Mouse (Mus musculus) erythroblast, embryonic 14.5 days (primary cell): ENCODE results near the gene Tmod4. TPM values are rescaled to one million over a fixed set of nuclear protein-coding genes. Genes with fewer than 3 reads are reported as not detected.

Experiments used
- H3K27me3 ChIP-seq: 2 replicates; pipeline ENCODE4 v1.6.1; 2012; ENCODE audit warnings: inconsistent platforms; ENCODE audit not compliant: control insufficient read depth
- H3K36me3 ChIP-seq: 2 replicates; pipeline ENCODE4 v1.6.1; 2012; ENCODE audit warnings: mild to moderate bottlenecking, inconsistent platforms; ENCODE audit not compliant: control insufficient read depth
- H3K4me1 ChIP-seq: 2 replicates; pipeline ENCODE4 v1.6.1; 2012; ENCODE audit warnings: inconsistent platforms; ENCODE audit not compliant: control insufficient read depth
- H3K4me3 ChIP-seq: replicated peaks from 2 replicates; pipeline ENCODE3; 2012; ENCODE audit warnings: moderate library complexity, mild to moderate bottlenecking, inconsistent platforms
- H3K9me3 ChIP-seq: 2 replicates; pipeline ENCODE4 v1.6.1; 2012; ENCODE audit warnings: low read length, inconsistent platforms, mixed read lengths; ENCODE audit not compliant: control insufficient read depth
- GATA1 ChIP-seq: IDR thresholded peaks from 2 replicates; pipeline ENCODE4 v1.6.1; 2012; ENCODE audit warnings: low read length, inconsistent platforms, mixed read lengths
- TAL1 ChIP-seq: IDR thresholded peaks from 3 replicates; pipeline ENCODE4 v1.6.1; 2012; ENCODE audit warnings: low read length, inconsistent platforms, mixed read lengths
- polyA plus RNA-seq: library from polyadenylated mRNA; stranded (reverse); fragments of >175 nt; gene quantifications from 2 replicates; pipeline ENCODE4 v1.2.3, GENCODE M21; 2012

Tmod4 gene
- polyA plus RNA-seq, 1 experiment: not detected

DNA sequence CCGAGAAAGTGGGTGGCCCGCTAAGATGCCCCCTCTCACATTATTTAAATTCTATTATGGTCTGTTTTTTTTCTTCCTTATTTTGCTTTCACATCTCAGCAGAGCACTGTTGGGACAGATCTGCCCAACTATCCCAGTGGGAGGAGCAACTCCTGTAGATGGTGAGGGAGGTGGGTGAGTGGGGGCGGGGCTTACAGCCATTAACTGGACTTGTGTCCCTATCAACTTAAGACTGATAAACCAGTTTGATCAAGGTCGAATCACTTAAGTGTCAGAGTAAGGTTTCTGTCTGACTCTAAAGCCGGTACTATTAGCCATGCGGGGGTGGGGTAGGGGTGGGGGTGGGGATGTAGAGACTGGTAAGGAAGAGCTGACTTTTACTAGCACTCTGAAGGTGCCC lies 10.7 kb downstream of the Tmod4 start:
- no peak for TF ChIP-seq TAL1
- no peak for TF ChIP-seq GATA1

DNA sequence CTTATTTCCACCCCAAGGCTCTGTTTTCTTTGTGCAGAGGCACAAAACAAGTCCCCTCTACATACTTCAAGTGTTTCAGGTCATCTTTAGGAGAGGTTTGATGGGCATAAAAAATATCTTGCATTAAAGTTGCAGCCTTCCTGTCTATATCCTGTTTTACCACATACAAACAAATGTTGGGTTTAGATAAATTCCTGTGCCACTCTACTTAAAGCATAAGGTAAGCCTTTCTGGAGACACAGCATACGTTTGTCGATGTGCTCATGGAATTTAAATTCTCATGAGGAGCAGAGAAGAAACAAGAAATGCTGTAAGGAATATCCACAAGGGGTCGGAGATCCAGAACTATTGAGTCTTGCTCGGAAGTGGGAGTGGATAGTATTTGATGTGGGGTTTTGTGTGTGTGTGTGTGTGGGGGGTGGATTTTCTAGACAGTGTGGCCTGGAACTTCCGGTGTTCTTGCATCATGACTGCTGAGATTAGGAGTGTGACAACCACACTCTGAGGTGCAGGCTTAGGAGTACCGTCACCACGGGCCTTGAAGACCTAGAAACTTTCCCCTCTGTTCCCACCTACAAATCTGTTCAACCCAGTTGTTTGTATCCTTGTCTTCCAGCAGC lies 11.3 kb downstream of the Tmod4 start:
- H3K36me3 ChIP-seq: peaks cover 37% of the 10 kb centered on the region
- H3K4me3 ChIP-seq: peak overlapping the region; percentile 66
- H3K9me3 ChIP-seq: peaks cover 3% of the 10 kb centered on the region; the same call in 1 of the 2 replicates
- H3K27me3 ChIP-seq: no peaks in the 10 kb centered on the region
- TF ChIP-seq TAL1: no peak
- TF ChIP-seq GATA1: no peak
- H3K4me1 ChIP-seq: peaks cover 35% of the 10 kb centered on the region

More for the DNA sequence above, 10.7 kb downstream of the Tmod4 start:
- H3K4me1 ChIP-seq: peaks cover 34% of the 10 kb centered on the region
- peaks cover 3% of the 10 kb centered on the region; the same call in 1 of the 2 replicates for H3K9me3 ChIP-seq
- H3K27me3 ChIP-seq: no peaks in the 10 kb centered on the region
- peaks cover 35% of the 10 kb centered on the region for H3K36me3 ChIP-seq
- peak overlapping the region; percentile 66 for H3K4me3 ChIP-seq

DNA sequence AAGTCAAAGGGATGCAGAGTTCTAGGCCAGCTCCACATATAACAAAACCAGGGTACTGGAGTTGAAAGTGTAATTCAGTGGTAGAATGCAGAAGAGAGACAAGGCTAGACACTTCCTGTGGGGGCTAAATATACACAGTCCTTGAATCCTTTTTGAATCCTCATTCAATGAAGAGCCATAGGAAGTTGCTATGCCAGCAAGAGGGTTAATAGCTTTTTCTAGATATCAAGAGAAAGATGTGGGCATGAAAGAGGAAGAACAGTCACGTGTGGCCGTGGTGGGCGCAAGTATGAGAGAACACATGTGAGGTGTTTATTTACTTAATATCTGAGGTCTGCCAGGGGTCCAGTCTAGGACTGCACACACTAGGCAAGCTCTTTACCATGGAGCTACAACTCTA lies 12.1 kb downstream of the Tmod4 start:
- Histone ChIP-seq H3K27me3 (no peaks in the 10 kb centered on the region), H3K9me3 (peaks cover 3% of the 10 kb centered on the region; the same call in 1 of the 2 replicates), H3K4me1 (peaks cover 36% of the 10 kb centered on the region), H3K4me3 (no peak overlapping the region), H3K36me3 (peaks cover 38% of the 10 kb centered on the region)
- TF ChIP-seq GATA1: no peak
- TF ChIP-seq TAL1: no peak

DNA sequence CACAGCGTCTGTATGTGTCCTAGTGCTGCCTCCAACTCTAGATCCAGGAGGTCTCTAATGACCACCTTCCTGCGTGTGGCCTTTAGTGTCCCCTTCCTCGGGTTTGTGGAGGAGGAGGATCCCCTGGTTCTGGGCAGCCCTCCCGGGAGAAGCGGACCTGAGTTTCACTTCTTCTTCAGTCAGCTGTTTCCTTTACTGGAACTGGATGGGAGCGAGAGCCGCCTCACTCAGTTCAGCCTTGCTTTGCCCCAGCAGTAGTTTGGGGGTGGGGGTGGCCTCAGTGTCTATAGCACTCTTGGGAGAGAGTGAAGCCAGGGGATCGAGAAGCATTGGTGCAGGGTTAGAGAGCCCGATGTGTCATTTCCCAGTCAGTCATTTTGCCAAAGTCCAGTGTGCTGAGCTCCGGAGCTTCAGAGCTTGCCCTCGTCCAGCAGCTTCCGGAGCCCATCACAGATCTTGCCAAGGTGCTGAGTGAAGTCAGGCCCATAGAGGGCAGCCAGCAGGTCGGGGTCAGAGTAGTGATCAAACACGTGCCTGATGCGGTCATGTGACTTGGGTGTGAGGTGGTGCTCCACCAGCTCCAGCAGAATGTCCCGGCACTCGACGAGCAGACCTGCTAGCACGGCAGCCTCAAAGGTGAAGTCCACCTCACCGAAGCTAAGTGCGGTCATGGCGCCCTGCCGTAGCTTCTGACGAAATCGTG lies 15.5 kb downstream of the Tmod4 start:
- peaks cover 2% of the 10 kb centered on the region; the same call in 1 of the 2 replicates for H3K27me3 ChIP-seq
- H3K36me3 ChIP-seq: peaks cover 30% of the 10 kb centered on the region
- H3K4me3 ChIP-seq: no peak overlapping the region
- H3K9me3 ChIP-seq: no peaks in the 10 kb centered on the region
- H3K4me1 ChIP-seq: peaks cover 41% of the 10 kb centered on the region
- TF ChIP-seq TAL1: no peak
- TF ChIP-seq GATA1: no peak

DNA sequence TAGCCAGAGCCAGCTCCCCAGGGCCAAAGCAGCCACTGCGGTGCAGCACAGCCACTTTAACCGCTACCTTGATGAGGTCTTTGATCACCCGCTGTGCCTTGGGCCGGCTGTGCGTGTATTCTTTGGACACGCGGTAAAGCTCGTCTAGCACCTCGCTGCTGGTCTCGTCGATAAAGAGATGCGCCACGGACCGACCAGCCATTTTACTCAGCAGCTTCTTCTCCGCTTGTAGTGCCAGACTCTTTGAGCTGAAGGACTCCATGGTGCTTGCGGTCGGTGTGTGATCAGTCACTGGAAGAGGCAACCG lies 16.0 kb downstream of the Tmod4 start:
- Histone ChIP-seq H3K27me3 (peaks cover 2% of the 10 kb centered on the region; the same call in 1 of the 2 replicates), H3K9me3 (no peaks in the 10 kb centered on the region), H3K4me1 (peaks cover 36% of the 10 kb centered on the region), H3K4me3 (no peak overlapping the region), H3K36me3 (peaks cover 30% of the 10 kb centered on the region)
- no peak for TF ChIP-seq TAL1

DNA sequence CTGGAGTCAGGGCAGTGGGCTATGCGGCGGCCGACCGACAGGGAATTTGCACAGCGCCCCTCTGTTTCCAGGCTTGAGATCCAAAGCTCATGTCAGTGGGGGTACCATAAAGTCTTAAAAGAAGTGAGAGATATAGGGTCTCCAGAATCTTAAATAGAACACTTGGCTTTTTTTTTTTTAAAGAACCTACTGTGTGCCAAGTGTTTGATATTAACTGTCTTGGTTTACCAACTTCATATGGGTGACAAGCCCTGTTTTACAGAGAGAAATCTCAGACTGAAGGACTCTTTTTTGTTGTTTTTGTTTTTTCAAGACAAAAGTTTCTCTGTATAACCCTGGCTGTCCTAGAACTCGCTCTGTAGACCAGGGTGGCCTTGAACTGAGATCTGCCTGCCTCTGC lies 16.5 kb downstream of the Tmod4 start:
- Histone ChIP-seq H3K36me3 (peaks cover 30% of the 10 kb centered on the region), H3K4me1 (peaks cover 31% of the 10 kb centered on the region), H3K27me3 (peaks cover 2% of the 10 kb centered on the region; the same call in 1 of the 2 replicates), H3K4me3 (no peak overlapping the region), H3K9me3 (no peaks in the 10 kb centered on the region)
- TF ChIP-seq TAL1: no peak
- no peak for TF ChIP-seq GATA1

DNA sequence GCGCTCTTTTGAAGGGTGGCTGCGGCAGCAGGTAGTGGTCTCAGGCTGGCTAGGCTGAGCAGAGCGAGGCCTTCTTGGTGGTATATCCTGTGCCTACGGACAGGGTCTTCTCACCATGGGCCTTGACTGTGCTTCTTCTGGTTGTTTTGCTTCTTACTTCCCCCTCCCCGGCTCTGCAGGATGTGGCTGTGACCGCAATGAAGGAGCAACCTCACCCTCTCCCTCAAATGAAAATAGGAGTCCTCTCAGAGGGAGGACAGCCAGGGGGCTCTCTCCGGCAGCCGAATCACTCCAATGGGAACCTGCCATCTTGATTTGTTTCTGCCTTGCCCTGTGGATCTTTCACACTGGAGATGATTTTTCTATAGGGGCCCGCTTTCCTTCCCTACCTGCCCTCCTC lies 17.2 kb downstream of the Tmod4 start:
- H3K4me1 ChIP-seq: peaks cover 25% of the 10 kb centered on the region
- TF ChIP-seq TAL1 (no peak), GATA1 (no peak)
- H3K4me3 ChIP-seq: no peak overlapping the region
- H3K27me3 ChIP-seq: peaks cover 2% of the 10 kb centered on the region; the same call in 1 of the 2 replicates
- no peaks in the 10 kb centered on the region for H3K9me3 ChIP-seq
- H3K36me3 ChIP-seq: peaks cover 30% of the 10 kb centered on the region

DNA sequence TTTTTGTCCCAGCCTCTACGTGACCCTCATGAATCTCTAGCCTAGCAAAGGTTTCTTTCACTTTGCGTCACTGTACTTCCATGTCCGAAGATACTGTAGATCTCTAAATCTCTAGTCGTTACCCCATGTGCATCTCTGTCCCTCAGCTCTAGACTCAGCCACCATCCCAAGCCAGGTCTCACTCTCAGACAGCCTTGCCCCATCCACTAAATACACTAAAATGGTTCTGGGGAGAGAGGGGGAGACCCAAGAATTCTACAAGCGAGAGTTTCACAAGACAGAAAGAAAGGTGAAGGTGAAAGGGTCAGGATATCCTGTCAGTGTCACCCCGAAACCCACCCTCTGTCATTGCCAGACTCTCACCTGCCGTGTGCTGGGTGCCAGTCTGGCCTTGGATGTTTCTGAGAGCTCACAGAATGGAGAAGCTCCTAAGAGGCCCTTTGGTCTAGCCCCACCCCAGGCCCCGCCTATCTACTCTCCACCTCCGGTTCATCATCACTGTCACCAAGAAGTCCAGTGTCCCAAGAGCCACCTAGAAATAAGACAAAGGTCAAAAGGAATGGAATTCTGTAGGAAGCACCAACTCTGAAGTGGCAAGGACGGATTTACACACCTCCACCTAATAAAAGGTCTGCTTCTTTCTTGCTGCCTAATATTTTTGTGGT lies 17.8 kb downstream of the Tmod4 start, which contains the start of gene Tnfaip8l2:
TSS of gene Tnfaip8l2 (minus strand) at position 409 of the 665 bp plus-strand sequence.
- TF ChIP-seq TAL1: no peak
- no peak for TF ChIP-seq GATA1
- no peaks in the 10 kb centered on the region for H3K9me3 ChIP-seq
- peaks cover 6% of the 10 kb centered on the region; the same call in 1 of the 2 replicates for H3K27me3 ChIP-seq
- peaks cover 21% of the 10 kb centered on the region for H3K4me1 ChIP-seq
- H3K36me3 ChIP-seq: peaks cover 27% of the 10 kb centered on the region
- H3K4me3 ChIP-seq: peak within 1 kb of the TSS; percentile 5

DNA sequence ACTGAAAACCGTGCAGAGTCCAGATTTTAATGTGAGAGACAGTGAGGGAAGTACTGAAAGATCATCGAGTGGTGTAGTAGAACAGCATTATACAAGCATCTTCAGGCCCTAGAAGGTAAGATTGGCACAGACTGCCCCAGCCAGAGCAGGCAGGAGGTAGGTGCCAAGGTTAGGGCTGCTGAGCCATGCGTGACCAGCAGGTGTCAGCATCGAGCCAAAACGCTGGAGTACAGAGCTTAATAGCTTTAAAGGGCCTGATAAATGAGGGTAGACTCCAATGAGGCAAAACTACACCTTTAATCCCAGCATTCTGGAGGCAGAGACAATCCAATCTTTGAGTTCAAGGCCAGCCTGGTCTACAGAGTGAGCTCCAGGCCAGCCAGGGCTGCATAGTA lies 18.3 kb downstream of the Tmod4 start:
- Histone ChIP-seq H3K36me3 (peaks cover 27% of the 10 kb centered on the region), H3K4me3 (peak overlapping the region; percentile 5)
- TF ChIP-seq TAL1 (no peak), GATA1 (no peak)

More for the DNA sequence above, 18.3 kb downstream of the Tmod4 start:
- Histone ChIP-seq H3K4me1 (peaks cover 21% of the 10 kb centered on the region), H3K27me3 (peaks cover 6% of the 10 kb centered on the region; the same call in 1 of the 2 replicates), H3K9me3 (no peaks in the 10 kb centered on the region)
